Mouse (Mus musculus) heart, embryonic 14.5 days (tissue): ENCODE data around the gene Pax5. TPM values are rescaled to one million over a fixed set of nuclear protein-coding genes. Genes with fewer than 3 reads are reported as not detected.

Experiments used
- ATAC-seq: fragments of 200-750 bp; cut with Nextera tagmentation; 2 replicates; pipeline ENCODE4 v1.8.0; 2017; ENCODE audit warnings: low read depth, moderate TSS enrichment; ENCODE audit not compliant: insufficient number of reproducible peaks, insufficient read depth, low FRiP score
- H3K27ac ChIP-seq, 2 experiments: fragments of 200-500 bp in 1 of 2; fragments of 300-500 bp in 1 of 2; sonication (generic) in 1 of 2; replicated peaks in 1 of 2; 2 replicates each; pipeline ENCODE4 v1.5.1; 2012 to 2014; ENCODE audit warnings: low read depth in 2 of 2, low read length in 2 of 2, control low read depth in 1 of 2, mild to moderate bottlenecking in 1 of 2, mixed read lengths in 1 of 2; ENCODE audit not compliant: control insufficient read depth in 1 of 2, insufficient read depth in 1 of 2
- H3K27me3 ChIP-seq: fragments of 300-500 bp; sonication (generic); 2 replicates; pipeline ENCODE4 v1.6.1; 2014; ENCODE audit warnings: mild to moderate bottlenecking, low read length, control low read depth; ENCODE audit not compliant: control insufficient read depth, insufficient read depth
- H3K36me3 ChIP-seq: fragments of 300-500 bp; sonication (generic); 2 replicates; pipeline ENCODE4 v1.6.1; 2014; ENCODE audit warnings: mild to moderate bottlenecking, control low read depth, low read length, mixed read lengths; ENCODE audit not compliant: control insufficient read depth, insufficient read depth
- H3K4me1 ChIP-seq, 2 experiments: fragments of 200-500 bp in 1 of 2; fragments of 300-500 bp in 1 of 2; sonication (generic) in 1 of 2; 2 replicates each; pipeline ENCODE4 v1.6.1; 2012 to 2014; ENCODE audit warnings: low read length in 2 of 2, control low read depth in 1 of 2, mixed read lengths in 1 of 2; ENCODE audit not compliant: control insufficient read depth in 2 of 2, insufficient read depth in 2 of 2
- H3K4me2 ChIP-seq: fragments of 300-500 bp; sonication (generic); 2 replicates; pipeline ENCODE4 v1.6.1; 2014; ENCODE audit warnings: mild to moderate bottlenecking, low read length
- H3K4me3 ChIP-seq, 2 experiments: fragments of 200-500 bp in 1 of 2; fragments of 300-500 bp in 1 of 2; sonication (generic) in 1 of 2; 2 replicates each; pipeline ENCODE4 v1.5.1; 2012 to 2014; ENCODE audit warnings: low read length in 2 of 2, mild to moderate bottlenecking in 2 of 2, control low read depth in 1 of 2, low read depth in 1 of 2, moderate library complexity in 1 of 2; ENCODE audit not compliant: control insufficient read depth in 1 of 2, insufficient read depth in 1 of 2
- H3K9ac ChIP-seq: fragments of 300-500 bp; sonication (generic); 2 replicates; pipeline ENCODE4 v1.6.1; 2014; ENCODE audit warnings: mild to moderate bottlenecking, low read length
- H3K9me3 ChIP-seq: fragments of 300-500 bp; sonication (generic); 2 replicates; pipeline ENCODE4 v1.6.1; 2016; ENCODE audit warnings: low read length, control low read depth; ENCODE audit not compliant: control insufficient read depth
- WGBS: fragments of 180-500 bp; shearing (Covaris S2); extraction: QIAGEN DNeasy Blood & Tissue Kit; methylation state at CpG from one replicate; pipeline ENCODE4 v1.1.7; 2014; 5-methylcytosine and 5-hydroxymethylcytosine counted together
- polyA plus RNA-seq: library from polyadenylated mRNA; unstranded; fragments of >200 nt; fragmentation: Nextera tagmentation; extraction: Ambion mirVana; gene quantifications from 2 replicates; pipeline ENCODE4 v1.2.1, GENCODE M21; 2014

The Pax5 gene
- polyA plus RNA-seq, 1 experiment from 2014 or later, result not detected

- H3K9me3 ChIP-seq, result no peaks in the 10 kb centered on the region
- WGBS, result 71% methylated on average over 12 of the region's 12 CpGs
- H3K27me3 ChIP-seq, result peaks cover 44% of the 10 kb centered on the region
- ATAC-seq, result no peak
- no peak overlapping the region for H3K4me2 ChIP-seq
- no peak overlapping the region for H3K4me3 ChIP-seq
- no peaks in the 10 kb centered on the region for H3K4me1 ChIP-seq
- no peak overlapping the region for H3K9ac ChIP-seq
- H3K36me3 ChIP-seq, result no peaks in the 10 kb centered on the region
- H3K27ac ChIP-seq, result no peak overlapping the region
Observed at GRCm38 (mm10) chr4:44565126-44566082, 144.9 kb downstream of the Pax5 start.

DNA sequence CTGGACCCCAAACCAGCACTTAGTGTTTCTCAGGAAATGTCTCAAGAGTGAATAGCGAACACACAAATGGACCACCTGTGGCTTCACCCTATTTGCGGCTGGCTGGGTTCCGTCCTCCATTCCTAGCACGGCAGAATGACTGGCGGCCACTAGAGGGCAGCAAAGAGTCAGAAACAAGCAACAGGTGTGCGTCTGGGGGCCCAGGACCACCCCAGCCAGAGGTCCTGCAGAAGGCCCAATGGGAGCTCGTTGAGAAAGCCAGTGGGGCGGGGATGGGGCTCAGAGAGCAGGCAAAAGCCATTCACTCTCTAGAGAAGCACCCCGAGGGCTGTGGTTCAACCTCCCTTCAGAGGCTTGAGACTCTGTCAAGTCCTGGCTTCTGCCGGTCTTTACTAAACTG lies 145.7 kb downstream of the Pax5 start:
- 7% methylated on average over 10 of the region's 10 CpGs for WGBS
- Histone ChIP-seq H3K4me3 (no peak overlapping the region), H3K9ac (no peak overlapping the region), H3K27me3 (peaks cover 44% of the 10 kb centered on the region), H3K4me2 (no peak overlapping the region), H3K36me3 (no peaks in the 10 kb centered on the region), H3K27ac (no peak overlapping the region), H3K4me1 (no peaks in the 10 kb centered on the region), H3K9me3 (no peaks in the 10 kb centered on the region)
- no peak for ATAC-seq

DNA sequence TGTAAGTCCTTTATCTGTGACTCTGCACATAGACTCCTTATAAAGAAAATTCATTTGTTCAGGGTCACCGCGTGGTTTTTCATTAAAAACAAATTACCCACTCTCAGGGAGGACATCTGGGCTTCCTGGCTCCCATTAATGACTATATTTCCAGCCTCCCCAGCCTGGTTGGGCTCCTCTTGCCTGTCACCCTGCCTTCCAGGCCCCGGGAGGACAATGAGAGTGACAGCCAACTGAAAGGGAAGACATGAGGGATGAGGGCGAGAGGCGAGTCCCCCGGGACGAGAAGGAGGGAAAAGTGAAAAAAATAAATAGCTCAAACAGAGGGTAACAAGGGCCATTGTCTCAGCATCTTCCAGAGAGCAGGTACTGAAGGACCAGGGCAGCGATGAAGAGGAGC lies 149.3 kb downstream of the Pax5 start:
- H3K4me3 ChIP-seq, result no peak overlapping the region
- no peak overlapping the region for H3K4me2 ChIP-seq
- no peak overlapping the region for H3K9ac ChIP-seq
- H3K27ac ChIP-seq, result no peak overlapping the region
- no peak for ATAC-seq
- peaks cover 47% of the 10 kb centered on the region for H3K27me3 ChIP-seq
- no peaks in the 10 kb centered on the region for H3K9me3 ChIP-seq
- no peaks in the 10 kb centered on the region for H3K36me3 ChIP-seq
- 75% methylated on average over 8 of the region's 8 CpGs for WGBS
- peaks cover 2 to 6% of the 10 kb centered on the region in 2 experiments; a peak in 1 of 4 replicates for H3K4me1 ChIP-seq

GRCm38 (mm10) chr4:44558564-44558955 lies 151.7 kb downstream of the Pax5 start:
- Histone ChIP-seq H3K27ac (no peak overlapping the region), H3K9ac (peak overlapping the region; percentile 67; the same call in 1 of the 2 replicates), H3K27me3 (peaks cover 24% of the 10 kb centered on the region), H3K36me3 (no peaks in the 10 kb centered on the region), H3K4me2 (peak overlapping the region; percentile 90), H3K4me3 (peak overlapping the region; percentile 44 to 49), H3K4me1 (peaks cover 2 to 6% of the 10 kb centered on the region in 2 experiments; a peak in 1 of 4 replicates), H3K9me3 (no peaks in the 10 kb centered on the region)
- 11% methylated on average over 7 of the region's 7 CpGs for WGBS
- ATAC-seq, result no peak

- ATAC-seq, result no peak
Observed at GRCm38 (mm10) chr4:44557815-44558563, 152.3 kb downstream of the Pax5 start.

DNA sequence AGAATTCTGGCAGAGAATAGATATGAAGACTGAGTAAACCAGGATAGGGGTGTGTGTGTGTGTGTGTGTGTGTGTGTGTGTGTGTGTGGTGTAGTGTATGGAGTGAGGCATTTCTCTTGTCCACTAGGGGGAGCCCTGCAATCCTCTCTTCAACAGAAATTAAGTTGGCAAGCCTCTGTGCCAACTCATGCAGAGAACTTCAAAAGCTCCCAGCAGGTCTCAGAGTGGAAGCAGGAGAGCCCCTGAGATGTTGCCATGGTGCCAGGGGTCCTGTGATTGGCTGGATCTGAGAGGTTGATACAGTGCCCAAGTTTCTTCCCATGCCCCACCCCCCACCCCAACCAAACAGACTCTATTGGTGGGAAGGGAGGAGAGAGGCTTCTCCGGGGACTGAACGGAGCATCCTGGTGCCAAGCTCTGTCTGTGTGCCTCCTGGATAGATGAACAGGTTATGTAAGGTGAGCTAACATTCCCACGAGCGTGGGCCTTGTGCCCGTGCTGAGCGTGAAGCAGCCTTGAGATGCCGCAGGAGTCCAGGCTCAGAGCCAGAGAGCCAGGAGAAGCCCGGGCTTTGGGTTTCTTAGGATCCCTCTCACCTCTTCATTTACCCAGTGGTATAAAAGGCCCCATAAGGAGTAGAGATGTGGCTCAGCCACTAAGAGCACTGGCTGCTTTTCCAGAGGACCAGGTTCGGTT lies 153.6 kb downstream of the Pax5 start:
- Histone ChIP-seq H3K9me3 (no peaks in the 10 kb centered on the region), H3K36me3 (no peaks in the 10 kb centered on the region), H3K4me3 (no peak overlapping the region), H3K27me3 (peaks cover 21% of the 10 kb centered on the region), H3K9ac (no peak overlapping the region), H3K27ac (no peak overlapping the region), H3K4me2 (no peak overlapping the region), H3K4me1 (peaks cover 2 to 6% of the 10 kb centered on the region in 2 experiments; a peak in 1 of 4 replicates)
- 93% methylated on average over 9 of the region's 9 CpGs for WGBS
- ATAC-seq, result no peak

More at GRCm38 (mm10) chr4:44557815-44558563, 152.3 kb downstream of the Pax5 start:
- Histone ChIP-seq H3K4me2 (peak overlapping the region; percentile 90), H3K9ac (peak overlapping the region; percentile 67), H3K9me3 (no peaks in the 10 kb centered on the region), H3K4me1 (peaks cover 2 to 6% of the 10 kb centered on the region in 2 experiments; a peak in 1 of 4 replicates), H3K27me3 (peaks cover 24% of the 10 kb centered on the region), H3K27ac (no peak overlapping the region), H3K36me3 (no peaks in the 10 kb centered on the region), H3K4me3 (peak overlapping the region; percentile 44 to 49)
- WGBS, result under 1% methylated on average over 36 of the region's 36 CpGs

DNA sequence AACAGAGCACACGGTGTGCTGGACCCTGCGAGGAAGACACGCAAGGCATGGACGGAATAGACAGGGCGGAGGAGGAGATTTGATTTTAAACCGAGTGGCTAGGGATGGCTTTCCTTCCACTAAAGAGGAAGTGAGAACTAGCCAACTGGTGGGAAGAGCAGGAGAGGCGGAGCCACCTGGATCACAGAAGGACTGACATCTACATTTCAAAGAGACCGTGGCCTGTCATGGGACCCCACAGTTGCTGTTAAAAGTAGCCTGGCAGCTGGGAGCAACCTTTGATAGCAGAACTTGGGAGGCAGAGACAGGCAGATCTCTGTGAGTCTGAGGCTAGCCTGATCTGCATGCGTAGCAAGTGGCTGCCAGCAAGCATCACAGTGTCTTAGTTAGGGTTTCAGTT lies 154.7 kb downstream of the Pax5 start:
- Histone ChIP-seq H3K4me1 (peaks cover 2 to 6% of the 10 kb centered on the region in 2 experiments; a peak in 1 of 4 replicates), H3K4me3 (no peak overlapping the region), H3K36me3 (no peaks in the 10 kb centered on the region), H3K27ac (no peak overlapping the region), H3K9ac (no peak overlapping the region), H3K4me2 (no peak overlapping the region), H3K27me3 (peaks cover 10% of the 10 kb centered on the region; the same call in 1 of the 2 replicates), H3K9me3 (no peaks in the 10 kb centered on the region)
- WGBS, result 73% methylated on average over 9 of the region's 9 CpGs
- no peak for ATAC-seq
